In the genomic region with DNA sequence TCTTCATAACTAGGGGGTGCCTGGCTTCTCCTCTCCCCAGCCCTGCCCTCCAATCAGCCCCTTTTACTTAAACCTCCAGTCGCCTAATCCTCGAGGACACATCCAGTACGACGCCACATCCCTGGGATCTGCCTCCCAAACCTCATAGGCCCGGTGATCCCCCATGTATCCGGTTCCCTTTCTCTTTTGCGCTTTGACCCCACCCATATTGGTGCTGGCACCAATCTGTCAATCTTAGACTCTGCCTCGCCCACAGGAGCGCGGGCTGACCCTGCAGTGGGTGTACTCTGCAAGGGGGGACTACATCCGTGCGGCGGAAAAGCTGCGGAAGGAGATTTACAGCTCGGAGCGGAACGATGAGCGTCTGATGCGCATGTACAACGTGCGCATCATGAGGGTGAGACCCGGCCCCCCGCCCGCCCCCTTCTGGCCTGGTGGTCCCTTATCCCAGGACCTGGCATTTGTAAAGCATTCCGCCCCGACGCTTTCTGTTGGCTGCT, we compare ENCODE assay signal across 8 mouse cellular contexts. TPM values are rescaled to one million over a fixed set of nuclear protein-coding genes. Genes with fewer than 3 reads are reported as not detected.
DNase-seq lines count a peak whose midpoint lies in the region; ATAC-seq lines count a peak whose summit lies in the region.

No protein-coding gene starts in this region.

- H3K36me3 ChIP-seq in heart, embryonic 11.5 days (ENCODE audit: control insufficient read depth, insufficient read depth, low read length): no peaks in the 10 kb centered on the region
- H3K36me3 ChIP-seq in stomach, embryonic 15.5 days: no peaks in the 10 kb centered on the region

- peak overlapping the region; percentile 74 for H3K4me2 ChIP-seq in heart, embryonic 11.5 days
- peak overlapping the region; percentile 62 for H3K4me2 ChIP-seq in stomach, embryonic 15.5 days

- no peak; the same call in 1 of the 2 replicates for ATAC-seq in heart, embryonic 11.5 days (replicated peaks; ENCODE audit: insufficient number of reproducible peaks, low FRiP score, low TSS enrichment)
- ATAC-seq in stomach, embryonic 15.5 days (ENCODE audit: insufficient read depth, low FRiP score, low read depth): peak; percentile 38; the same call in 1 of the 2 replicates
- no peak for ATAC-seq in erythroblast, adult 5-6 weeks (replicated peaks; ENCODE audit: low FRiP score, poor library complexity, severe bottlenecking)

- 0 out of 2 replicates have a peak overlapping the region, but pooled peaks have one; percentile 16 for H3K9ac ChIP-seq in heart, embryonic 11.5 days (ENCODE audit: low read depth, low read length)
- peak overlapping the region; percentile 37; the same call in 1 of the 2 replicates for H3K9ac ChIP-seq in stomach, embryonic 15.5 days

- peak overlapping the region; percentile 41 for H3K4me3 ChIP-seq in heart, embryonic 11.5 days (ENCODE audit: low read depth, low read length)
- H3K4me3 ChIP-seq in stomach, embryonic 15.5 days (replicated peaks): peak overlapping the region; percentile 41

- H3K9me3 ChIP-seq in heart, embryonic 11.5 days (replicated peaks; ENCODE audit: control insufficient read depth, low read length): no peaks in the 10 kb centered on the region
- H3K9me3 ChIP-seq in stomach, embryonic 15.5 days: no peaks in the 10 kb centered on the region

- peaks cover 5% of the 10 kb centered on the region; the same call in 1 of the 2 replicates for H3K4me1 ChIP-seq in heart, embryonic 11.5 days (ENCODE audit: control insufficient read depth, insufficient read depth, low read length)
- H3K4me1 ChIP-seq in stomach, embryonic 15.5 days: 0 out of 2 replicates have a peak, but pooled peaks cover 6% of the 10 kb centered on the region

- no peak overlapping the region for H3K27ac ChIP-seq in heart, embryonic 11.5 days (ENCODE audit: low read depth, low read length)
- H3K27ac ChIP-seq in stomach, embryonic 15.5 days: no peak overlapping the region; the same call in 1 of the 2 replicates

- 9% methylated on average over 27 of the region's 27 CpGs for WGBS in heart, embryonic 11.5 days (ENCODE audit: insufficient replicate concordance)
- 11% methylated on average over 27 of the region's 27 CpGs for WGBS in stomach, embryonic 15.5 days

- DNase-seq in cerebellum, postnatal 14 days: peak; percentile 73 to 77
- no peak for DNase-seq in cerebellum, adult 11-12 months
- peak; percentile 78 for DNase-seq in brain, embryonic 18.5 days (ENCODE audit: low read depth, low spot score)
- DNase-seq in layer of hippocampus, postnatal 25 days (ENCODE audit: extremely low spot score in 1 of 2, low spot score in 1 of 2): peak; percentile 46 to 53
- peak; percentile 46 to 72 for DNase-seq in lung, postnatal 4 days

- peaks cover 24% of the 10 kb centered on the region for H3K27me3 ChIP-seq in heart, embryonic 11.5 days (ENCODE audit: control insufficient read depth, insufficient read depth, low read length)
- no peaks in the 10 kb centered on the region for H3K27me3 ChIP-seq in stomach, embryonic 15.5 days (replicated peaks)

RNA-seq across cellular contexts. Expression of gene Tfr2, which starts 14.1 kb away (rescaled TPM):
- 2.3 and 3.5 TPM in 2 replicates for polyA plus RNA-seq in heart, embryonic 11.5 days (2014; fragmentation: Nextera tagmentation; extraction: Ambion mirVana)
- 10 to 100 TPM; 13.3 to 15.8 TPM for total RNA-seq in layer of hippocampus, postnatal 25 days (2021)
- 2.2 and 4.7 TPM in 2 replicates for polyA plus RNA-seq in stomach, embryonic 15.5 days (2015; fragmentation: Nextera tagmentation; extraction: Ambion mirVana)
- total RNA-seq in erythroblast, adult 5-6 weeks (2015; ENCODE audit: low replicate concordance): 11.9 and 16.5 TPM in 2 replicates
- 11.8 and 13.7 TPM in 2 replicates for total RNA-seq in erythroblast, adult 5-6 weeks (2017; ENCODE audit: low replicate concordance)

RNA-seq across cellular contexts. Expression of gene Mospd3, which starts 17.1 kb away (rescaled TPM):
- 13.9 and 16.0 TPM in 2 replicates for polyA plus RNA-seq in heart, embryonic 11.5 days (2014; fragmentation: Nextera tagmentation; extraction: Ambion mirVana)
- 10 to 100 TPM; 33.6 TPM for total RNA-seq in layer of hippocampus, postnatal 25 days (2021)
- polyA plus RNA-seq in stomach, embryonic 15.5 days (2015; fragmentation: Nextera tagmentation; extraction: Ambion mirVana): 30.6 TPM in 2 replicates
- 18.6 and 37.2 TPM in 2 replicates for total RNA-seq in erythroblast, adult 5-6 weeks (2015; ENCODE audit: low replicate concordance)
- 0.43 TPM in 1 of 2 replicates, not detected in the other for total RNA-seq in erythroblast, adult 5-6 weeks (2017; ENCODE audit: low replicate concordance)

RNA-seq across cellular contexts. Expression of gene Pcolce, which starts 29.9 kb away (rescaled TPM):
- polyA plus RNA-seq in heart, embryonic 11.5 days (2014; fragmentation: Nextera tagmentation; extraction: Ambion mirVana): 120 and 134 TPM in 2 replicates
- total RNA-seq in layer of hippocampus, postnatal 25 days (2021): 1 to 10 TPM; 6.7 to 9.2 TPM
- polyA plus RNA-seq in stomach, embryonic 15.5 days (2015; fragmentation: Nextera tagmentation; extraction: Ambion mirVana): 112 and 115 TPM in 2 replicates
- not detected in 2 replicates for total RNA-seq in erythroblast, adult 5-6 weeks (2015; ENCODE audit: low replicate concordance)
- total RNA-seq in erythroblast, adult 5-6 weeks (2017; ENCODE audit: low replicate concordance): not detected in 2 replicates

RNA-seq across cellular contexts. Expression of gene Actl6b, which starts 30.4 kb away (rescaled TPM):
- polyA plus RNA-seq in heart, embryonic 11.5 days (2014; fragmentation: Nextera tagmentation; extraction: Ambion mirVana): 0.65 and 1.0 TPM in 2 replicates
- total RNA-seq in layer of hippocampus, postnatal 25 days (2021): 100 to 1,000 TPM; 129 to 132 TPM
- polyA plus RNA-seq in stomach, embryonic 15.5 days (2015; fragmentation: Nextera tagmentation; extraction: Ambion mirVana): 4.5 and 5.1 TPM in 2 replicates
- total RNA-seq in erythroblast, adult 5-6 weeks (2015; ENCODE audit: low replicate concordance): not detected in 2 replicates
- not detected in 2 replicates for total RNA-seq in erythroblast, adult 5-6 weeks (2017; ENCODE audit: low replicate concordance)

RNA-seq across cellular contexts. Expression of gene Fbxo24, which starts 45.1 kb away (rescaled TPM):
- not detected in 2 replicates for polyA plus RNA-seq in heart, embryonic 11.5 days (2014; fragmentation: Nextera tagmentation; extraction: Ambion mirVana)
- total RNA-seq in layer of hippocampus, postnatal 25 days (2021): under 1 TPM; 0.27 to 0.31 TPM
- polyA plus RNA-seq in stomach, embryonic 15.5 days (2015; fragmentation: Nextera tagmentation; extraction: Ambion mirVana): 0.13 and 0.26 TPM in 2 replicates
- total RNA-seq in erythroblast, adult 5-6 weeks (2015; ENCODE audit: low replicate concordance): not detected in 2 replicates
- not detected in 2 replicates for total RNA-seq in erythroblast, adult 5-6 weeks (2017; ENCODE audit: low replicate concordance)

Comparison
In these comparisons a context has a peak if more than half of its experiments do, and no peak if none do; other contexts are left out.
1. RNA of gene Pcolce, which starts 29.9 kb away (total RNA-seq): 6.7 to 9.2 TPM in layer of hippocampus, postnatal 25 days; not detected in erythroblast, adult 5-6 weeks; every median in the first group is over 4 times any median in the second.